Mouse (Mus musculus): Measurements from ENCODE around the gene Alad. TPM values are rescaled to one million over a fixed set of nuclear protein-coding genes. Genes with fewer than 3 reads are reported as not detected.
"Not testable (repeated sequence)": the region's sequence is repeated elsewhere in the genome, so short reads cannot be mapped to it uniquely, and the experiment has no call there.

Gene Alad
- total RNA-seq, 2 experiments from 2014 or later, result 81.9 to 105 TPM

- no peak for ATAC-seq (replicated peaks; ENCODE audit: low FRiP score, poor library complexity, severe bottlenecking)
Observed at GRCm38 (mm10) chr4:62494230-62494629, 25.5 kb downstream of the Alad start.

GRCm38 (mm10) chr4:62492682-62493081, 27.0 kb downstream of the Alad start:
- ATAC-seq (replicated peaks; ENCODE audit: low FRiP score, poor library complexity, severe bottlenecking), result no peak

- no peak for ATAC-seq (replicated peaks; ENCODE audit: low FRiP score, poor library complexity, severe bottlenecking)
Observed at GRCm38 (mm10) chr4:62487914-62488313, 31.8 kb downstream of the Alad start.

DNA sequence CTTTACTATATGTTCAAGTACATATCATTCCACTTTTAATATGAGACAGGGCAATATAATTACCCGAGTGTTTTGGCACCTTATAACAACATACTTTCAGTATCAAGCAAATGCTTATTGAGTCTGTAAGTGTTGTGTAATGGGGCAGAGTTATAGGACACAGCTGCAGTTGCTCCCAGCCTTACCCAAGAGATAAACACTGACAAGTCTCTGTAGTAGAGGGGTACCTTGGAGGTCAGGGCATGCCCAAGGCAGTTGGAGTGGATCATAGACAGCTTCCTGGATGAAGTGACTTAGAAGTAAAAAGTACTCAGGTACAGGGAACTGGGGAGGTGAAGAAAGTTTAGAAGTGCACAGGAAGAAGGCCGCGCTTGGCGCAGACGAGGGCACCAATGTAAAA, 32.5 kb downstream of the Alad start:
- ATAC-seq (replicated peaks; ENCODE audit: low FRiP score, poor library complexity, severe bottlenecking), result no peak

DNA sequence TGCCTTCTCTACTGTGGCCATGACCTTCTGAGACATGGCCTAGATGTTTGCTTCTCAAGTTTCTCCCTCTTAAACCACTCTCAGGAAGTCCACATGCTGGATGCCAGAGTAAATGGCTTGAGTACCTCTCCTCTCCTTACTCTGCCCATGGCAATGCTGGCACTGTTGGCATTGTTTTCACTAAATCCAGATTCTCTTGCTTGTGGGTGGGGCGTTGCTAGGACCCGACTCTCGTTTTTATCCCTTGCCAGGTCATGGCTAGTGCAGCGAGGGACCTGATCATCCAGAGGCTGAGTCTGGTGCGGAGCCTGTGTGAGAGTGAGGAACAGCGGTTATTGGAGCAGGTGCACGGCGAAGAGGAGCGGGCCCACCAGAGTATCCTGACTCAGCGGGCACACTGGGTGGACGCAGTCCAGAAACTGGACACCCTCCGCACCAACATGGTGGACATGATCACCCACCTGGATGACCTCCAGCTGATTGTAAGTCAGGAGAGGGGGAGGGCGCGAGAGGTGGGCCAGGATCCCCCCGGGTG, 33.5 kb downstream of the Alad start:
- ATAC-seq (replicated peaks; ENCODE audit: low FRiP score, poor library complexity, severe bottlenecking), result no peak

DNA sequence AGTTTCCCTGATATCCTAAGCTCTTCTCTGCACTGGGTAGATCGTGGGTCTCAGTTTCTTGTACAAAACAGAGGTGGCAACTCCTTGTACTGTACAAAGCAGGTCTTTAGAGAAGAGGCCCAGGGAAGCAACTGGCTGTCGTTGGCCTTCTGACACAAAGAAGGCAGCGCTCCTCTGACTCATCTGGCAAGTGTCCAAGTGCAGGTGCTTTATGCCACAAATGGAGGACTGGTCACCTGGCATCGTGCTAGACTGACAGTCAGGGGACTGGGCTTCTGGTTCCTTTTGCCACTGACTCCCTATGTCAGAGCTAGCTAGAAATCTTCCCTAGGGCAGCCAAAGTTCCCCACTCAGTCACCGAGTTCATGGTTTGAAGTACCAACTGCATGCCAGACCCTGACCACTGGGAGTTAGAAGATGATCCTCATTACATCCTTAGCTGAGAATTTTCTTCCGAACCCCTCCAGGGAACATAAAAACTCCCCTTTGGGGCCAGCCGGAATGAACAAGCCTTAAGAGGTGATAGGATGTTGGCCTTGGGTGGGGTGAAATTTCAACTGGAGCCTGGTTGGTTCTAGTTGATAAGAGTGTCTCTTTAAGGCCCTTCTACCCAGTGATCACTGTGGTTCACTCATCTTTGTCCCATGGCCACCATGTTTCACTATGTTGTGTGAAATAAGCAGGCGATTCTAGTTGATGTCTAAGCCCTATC, 34.1 kb downstream of the Alad start:
- ATAC-seq (replicated peaks; ENCODE audit: low FRiP score, poor library complexity, severe bottlenecking), result peak; percentile 85

DNA sequence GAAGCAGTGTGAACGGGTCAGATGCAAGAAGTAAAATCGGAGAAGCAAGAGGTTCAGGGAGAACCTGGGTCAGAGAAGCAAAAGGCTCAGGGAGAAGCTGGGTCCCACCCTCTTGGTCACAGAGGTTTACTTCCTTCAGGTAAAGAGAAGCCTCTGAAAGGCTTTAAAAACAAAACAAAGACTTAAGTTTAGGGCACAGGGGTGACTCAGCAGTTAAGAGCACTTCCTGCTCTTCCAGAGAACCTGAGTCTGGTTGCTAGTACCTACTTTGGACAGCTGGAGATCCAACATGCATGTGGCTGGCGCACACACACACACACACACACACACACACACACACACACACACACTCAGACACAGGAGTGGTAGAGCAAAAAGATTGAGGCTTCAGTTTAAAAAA, 34.8 kb downstream of the Alad start:
- 0 out of 2 replicates have a peak, but pooled peaks have one; percentile 16 for ATAC-seq (replicated peaks; ENCODE audit: low FRiP score, poor library complexity, severe bottlenecking)

- ATAC-seq (replicated peaks; ENCODE audit: low FRiP score, poor library complexity, severe bottlenecking), result no peak
Observed at GRCm38 (mm10) chr4:62480709-62481605, 38.8 kb downstream of the Alad start.

GRCm38 (mm10) chr4:62479937-62480708, 39.6 kb downstream of the Alad start, which contains the start of gene Bspry:
Gene Bspry (plus strand): TSS chr4:62480053.
- ATAC-seq (replicated peaks; ENCODE audit: low FRiP score, poor library complexity, severe bottlenecking), result peak; percentile 60

DNA sequence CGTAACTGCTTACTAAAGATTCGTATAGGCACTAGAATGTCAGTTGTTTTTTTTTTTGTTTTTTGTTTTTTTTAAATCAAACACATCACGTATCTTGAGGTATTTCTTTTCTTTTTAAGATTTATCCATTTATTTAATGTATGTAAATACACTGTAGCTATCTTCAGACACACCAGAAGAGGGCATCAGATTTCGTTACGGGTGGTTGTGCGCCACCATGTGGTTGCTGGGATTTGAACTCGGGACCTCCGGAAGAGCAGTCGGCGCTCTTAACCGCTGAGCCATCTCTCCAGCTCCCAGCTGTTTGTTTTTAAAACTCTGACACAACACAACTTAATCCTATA, 40.2 kb downstream of the Alad start:
- ATAC-seq (replicated peaks; ENCODE audit: low FRiP score, poor library complexity, severe bottlenecking), result not testable (repeated sequence)

DNA sequence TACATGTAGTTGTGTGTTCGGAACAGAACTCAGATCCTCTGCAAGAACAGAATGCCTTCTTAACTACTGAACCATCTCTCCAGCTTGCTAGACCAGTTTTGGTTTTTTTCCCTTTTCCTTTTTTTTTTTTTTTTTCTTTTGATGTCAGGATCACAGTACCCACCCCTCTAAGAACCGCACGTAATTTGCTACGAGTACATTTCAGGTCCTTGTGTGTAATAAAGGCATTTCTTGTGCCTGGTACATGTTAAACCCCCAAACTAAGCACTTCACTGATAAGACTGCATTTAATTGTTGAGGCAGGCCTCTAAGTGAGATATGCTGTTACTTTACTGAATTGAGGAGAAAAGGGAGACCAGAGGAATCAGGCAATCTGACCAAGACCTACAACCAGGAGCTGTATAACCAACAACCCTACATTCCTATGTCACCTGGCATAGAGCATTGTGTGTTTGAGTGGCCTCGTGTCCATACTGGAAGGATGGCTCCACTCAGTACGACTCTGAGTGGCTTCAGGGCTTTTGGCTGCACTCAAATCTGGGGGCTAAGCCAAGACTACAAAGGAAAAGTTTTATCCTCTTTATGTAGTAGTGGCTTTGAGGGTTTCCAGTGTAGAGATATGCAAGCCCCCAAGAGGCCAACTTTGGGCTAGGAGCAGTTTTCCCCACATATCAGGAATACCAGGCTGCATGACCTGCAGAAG, 42.0 kb downstream of the Alad start:
- ATAC-seq (replicated peaks; ENCODE audit: low FRiP score, poor library complexity, severe bottlenecking), result no peak

DNA sequence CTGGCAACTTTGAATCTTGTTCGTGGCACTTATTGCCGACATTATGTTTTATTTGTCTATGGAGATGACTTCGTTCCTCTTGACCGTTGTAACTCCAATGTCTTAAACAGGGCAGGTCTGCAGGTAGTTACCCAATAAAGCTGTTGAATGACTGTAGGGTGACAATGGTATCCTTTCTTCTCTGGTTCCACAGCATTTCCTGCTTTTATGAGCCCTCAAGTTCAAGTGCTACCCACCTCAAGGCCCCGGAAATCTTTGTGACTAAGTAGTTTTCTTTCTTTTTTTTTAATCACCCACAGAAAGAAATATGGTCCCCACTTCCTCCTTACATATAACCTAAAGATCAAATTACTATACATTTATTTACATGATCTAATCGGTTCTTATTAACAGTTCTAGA, 43.9 kb downstream of the Alad start:
- ATAC-seq (replicated peaks; ENCODE audit: low FRiP score, poor library complexity, severe bottlenecking), result no peak

DNA sequence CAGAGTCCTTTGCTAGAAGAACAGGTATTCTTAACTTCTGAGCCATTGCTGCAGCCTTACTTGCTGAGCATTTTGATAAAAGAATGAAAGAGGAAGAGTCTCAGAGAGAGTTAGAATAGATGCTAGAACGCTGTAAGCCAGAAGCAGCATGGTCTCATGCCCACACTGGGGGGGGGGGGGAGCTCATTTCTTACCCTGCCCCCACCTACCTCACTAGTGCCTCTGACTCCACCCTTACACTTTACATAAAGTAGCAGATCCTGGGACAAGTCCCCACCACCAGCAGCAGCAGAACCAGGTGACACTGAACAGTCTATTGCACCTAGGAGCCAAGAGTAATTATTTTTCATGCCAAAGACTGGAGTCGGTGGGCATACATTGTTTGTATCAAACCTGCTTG, 44.6 kb downstream of the Alad start:
- no peak for ATAC-seq (replicated peaks; ENCODE audit: low FRiP score, poor library complexity, severe bottlenecking)

DNA sequence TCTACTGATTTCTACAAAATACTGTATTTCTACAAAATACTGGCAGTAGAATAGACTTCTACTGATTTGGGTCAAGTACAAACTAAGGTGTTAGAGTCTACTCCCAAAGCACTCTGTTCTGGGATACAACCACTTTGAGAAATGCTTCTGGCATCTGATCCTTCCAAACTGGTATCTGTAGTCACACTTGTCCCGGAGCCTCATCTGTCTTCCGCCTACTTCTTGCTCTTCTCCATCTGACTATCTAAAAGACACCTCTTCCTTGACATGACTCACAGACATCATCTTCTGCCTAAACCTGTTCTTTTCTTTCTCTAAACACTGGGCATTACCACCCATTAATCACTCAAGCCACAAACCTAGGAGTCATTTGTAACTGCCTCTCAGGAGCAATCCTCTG, 47.6 kb downstream of the Alad start:
- no peak for ATAC-seq (replicated peaks; ENCODE audit: low FRiP score, poor library complexity, severe bottlenecking)

DNA sequence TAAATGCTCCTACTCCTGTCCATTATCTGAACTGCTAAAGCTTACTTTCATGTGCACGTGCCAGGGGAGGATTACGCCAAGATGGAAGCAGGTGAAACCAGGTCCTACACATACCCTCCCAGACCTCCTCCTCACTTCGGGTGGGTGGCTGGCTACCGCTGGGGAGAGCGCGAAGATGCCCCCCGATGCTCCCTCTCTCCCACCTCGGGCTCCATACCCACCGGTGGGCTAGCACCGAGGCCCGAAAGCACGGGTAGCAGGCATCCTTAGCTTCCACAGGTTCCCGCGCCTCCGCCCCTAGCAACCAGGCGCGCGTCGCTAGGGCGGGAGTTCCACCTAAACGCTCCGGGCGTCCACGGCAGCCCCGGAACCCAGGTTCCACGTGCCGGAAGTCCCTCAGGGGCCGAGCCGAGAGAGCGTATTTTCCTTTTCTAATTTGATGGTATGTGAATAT, 49.1 kb downstream of the Alad start, which contains the start of gene Wdr31:
Gene Wdr31 (minus strand): TSS at position 299 of the 454 bp plus-strand sequence.
- ATAC-seq (replicated peaks; ENCODE audit: low FRiP score, poor library complexity, severe bottlenecking), result peak; percentile 97

GRCm38 (mm10) chr4:62468158-62468557, 51.6 kb downstream of the Alad start:
- ATAC-seq (replicated peaks; ENCODE audit: low FRiP score, poor library complexity, severe bottlenecking), result no peak

DNA sequence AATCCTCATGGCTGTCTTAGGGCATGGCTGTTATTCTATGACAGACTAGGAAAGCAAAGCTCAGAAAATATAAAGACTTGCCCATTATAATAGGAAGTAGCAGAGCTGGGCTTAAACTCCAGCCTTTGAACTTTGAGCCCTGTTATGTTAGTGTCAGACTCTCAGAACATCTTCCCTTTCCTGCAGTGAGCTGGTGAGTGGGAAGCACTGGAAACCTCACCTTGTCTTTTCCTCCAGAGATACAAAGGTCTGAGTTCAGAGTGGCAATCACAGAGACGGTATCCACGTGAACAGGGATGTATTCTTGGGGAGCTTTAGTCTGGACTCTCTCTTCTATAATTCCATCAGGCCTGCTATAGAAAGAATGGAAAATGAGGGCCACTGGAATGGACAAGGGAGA, 56.6 kb downstream of the Alad start:
- no peak for ATAC-seq (replicated peaks; ENCODE audit: low FRiP score, poor library complexity, severe bottlenecking)

GRCm38 (mm10) chr4:62460348-62460747, 59.4 kb downstream of the Alad start:
- ATAC-seq (replicated peaks; ENCODE audit: low FRiP score, poor library complexity, severe bottlenecking), result no peak
